ENCODE assay signal across 25 mouse cellular contexts in the genomic region with DNA sequence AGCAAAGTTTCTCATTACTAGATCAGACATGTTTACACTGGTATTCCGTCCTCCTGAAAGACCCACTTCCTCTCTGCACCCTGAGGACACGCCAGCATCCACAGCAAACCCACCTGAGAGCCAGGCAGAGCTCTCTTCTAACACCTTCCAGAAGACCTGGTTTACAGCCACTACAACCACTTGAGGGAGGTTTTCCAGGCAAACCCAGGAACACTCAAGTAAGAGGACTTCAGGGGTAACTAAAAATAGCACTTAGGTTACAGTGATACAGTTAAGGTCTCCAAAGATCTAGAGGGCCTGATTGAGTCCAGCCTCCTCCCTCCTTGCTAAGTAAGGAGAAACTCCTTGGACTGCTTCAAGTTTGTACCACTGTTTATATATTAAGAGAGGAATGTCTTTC. TPM values are rescaled to one million over a fixed set of nuclear protein-coding genes. Genes with fewer than 3 reads are reported as not detected.
DNase-seq lines count a peak whose midpoint lies in the region; ATAC-seq and TF ChIP-seq lines count a peak whose summit lies in the region.
"Had no signal": no experiment of that assay in that cellular context is flagged by ENCODE, and none has a peak within 500 bp of the region (broad histone marks: within the 10 kb centered on the region; RNA-seq: fewer than 3 reads in every experiment).

No protein-coding gene starts in this region.

- H3K27ac ChIP-seq in midbrain, embryonic 13.5 days = no peak overlapping the region
- H3K27ac ChIP-seq: embryonic facial prominence, embryonic 12.5 days; embryonic facial prominence, embryonic 15.5 days; gastrocnemius, adult 2 months; heart, embryonic 10.5 days; heart, embryonic 13.5 days; hindbrain, embryonic 14.5 days had no signal

- peaks cover 42% of the 10 kb centered on the region for H3K36me3 ChIP-seq in midbrain, embryonic 13.5 days

- 71% methylated on average over 2 of the region's 2 CpGs for WGBS in lung, adult 2 months
- 91% methylated on average over 2 of the region's 2 CpGs for WGBS in midbrain, embryonic 13.5 days

- no peak for TF ChIP-seq POLR2A in lung, adult 2 months (IDR thresholded peaks at IDR 0.05; ENCODE audit: borderline replicate concordance, extremely low read depth, low read depth, low read length)

- H3K4me1 ChIP-seq in lung, adult 2 months (ENCODE audit: control insufficient read depth, insufficient read depth, low read length) = no peaks in the 10 kb centered on the region
- no peaks in the 10 kb centered on the region for H3K4me1 ChIP-seq in midbrain, embryonic 13.5 days (replicated peaks)
- H3K4me1 ChIP-seq: embryonic facial prominence, embryonic 12.5 days; embryonic facial prominence, embryonic 15.5 days had no signal

- no peaks in the 10 kb centered on the region for H3K9me3 ChIP-seq in midbrain, embryonic 13.5 days
- H3K9me3 ChIP-seq: embryonic facial prominence, embryonic 12.5 days; embryonic facial prominence, embryonic 15.5 days; heart, embryonic 10.5 days; heart, embryonic 13.5 days had no signal

- H3K27me3 ChIP-seq in midbrain, embryonic 13.5 days = no peaks in the 10 kb centered on the region
- H3K27me3 ChIP-seq: embryonic facial prominence, embryonic 12.5 days; embryonic facial prominence, embryonic 15.5 days; heart, embryonic 13.5 days had no signal

- no peak overlapping the region for H3K4me3 ChIP-seq in lung, adult 2 months (replicated peaks; ENCODE audit: extremely low read depth, low read depth, low read length)
- no peak overlapping the region for H3K4me3 ChIP-seq in midbrain, embryonic 13.5 days (replicated peaks)
- H3K4me3 ChIP-seq: embryonic facial prominence, embryonic 12.5 days; embryonic facial prominence, embryonic 15.5 days; gastrocnemius, adult 2 months; heart, embryonic 10.5 days; heart, embryonic 13.5 days had no signal

- ATAC-seq in midbrain, embryonic 13.5 days = no peak
- ATAC-seq: CD4-positive, CD25-positive, alpha-beta regulatory T cell, adult 4 months; forebrain, embryonic 14.5 days; forebrain, postnatal 0 days had no signal

- TF ChIP-seq CTCF in lung, adult 2 months (IDR thresholded peaks at IDR 0.05; ENCODE audit: insufficient read depth, low read length) = no peak

- no peak overlapping the region for H3K4me2 ChIP-seq in midbrain, embryonic 13.5 days (replicated peaks)
- H3K4me2 ChIP-seq: embryonic facial prominence, embryonic 12.5 days; embryonic facial prominence, embryonic 15.5 days; heart, embryonic 13.5 days; hindbrain, embryonic 14.5 days had no signal

- H3K9ac ChIP-seq in midbrain, embryonic 13.5 days (replicated peaks) = no peak overlapping the region
- H3K9ac ChIP-seq: embryonic facial prominence, embryonic 12.5 days; embryonic facial prominence, embryonic 15.5 days; forebrain, postnatal 0 days; heart, embryonic 13.5 days; hindbrain, embryonic 14.5 days had no signal

- peak; percentile 48 to 74 for DNase-seq in lung, adult 18-20 months
- peak; percentile 21 for DNase-seq in lung, adult 2 months
- peak; percentile 53 for DNase-seq in lung, postnatal 10 days
- peak; percentile 75 for DNase-seq in lung, postnatal 36 days
- DNase-seq in right cerebral cortex, postnatal 14 days = no peak
- DNase-seq: adrenal gland, adult 2 months; adrenal gland, postnatal 14 days; cerebellum, adult 11 months; cerebellum, adult 2 months; cerebellum, adult 9-11 months; cerebellum, postnatal 25 days; forebrain, postnatal 0 days; gastrocnemius, adult 2 months; gastrocnemius, postnatal 14 days; heart, adult 18-20 months; heart, postnatal 14 days; heart, postnatal 4 days had no signal

RNA-seq across cellular contexts. Expression of a gene that starts 23.0 kb away (rescaled TPM):
- polyA plus RNA-seq in lung, adult 2 months (2012; rRNA removed) = 10.0 and 15.2 TPM in 2 replicates
- polyA plus RNA-seq in midbrain, embryonic 13.5 days (2015; fragmentation: Nextera tagmentation; extraction: Ambion mirVana) = 32.3 and 33.2 TPM in 2 replicates

RNA-seq across cellular contexts. Expression of a gene that starts 41.2 kb away (rescaled TPM):
- polyA plus RNA-seq in lung, adult 2 months (2012; rRNA removed) = 7.9 and 13.1 TPM in 2 replicates
- 41.3 and 41.6 TPM in 2 replicates for polyA plus RNA-seq in midbrain, embryonic 13.5 days (2015; fragmentation: Nextera tagmentation; extraction: Ambion mirVana)
